Mouse (Mus musculus): ENCODE results near the gene Gosr1.
"Not testable (repeated sequence)": the region's sequence is repeated elsewhere in the genome, so short reads cannot be mapped to it uniquely, and the experiment has no call there.

The Gosr1 gene

DNA sequence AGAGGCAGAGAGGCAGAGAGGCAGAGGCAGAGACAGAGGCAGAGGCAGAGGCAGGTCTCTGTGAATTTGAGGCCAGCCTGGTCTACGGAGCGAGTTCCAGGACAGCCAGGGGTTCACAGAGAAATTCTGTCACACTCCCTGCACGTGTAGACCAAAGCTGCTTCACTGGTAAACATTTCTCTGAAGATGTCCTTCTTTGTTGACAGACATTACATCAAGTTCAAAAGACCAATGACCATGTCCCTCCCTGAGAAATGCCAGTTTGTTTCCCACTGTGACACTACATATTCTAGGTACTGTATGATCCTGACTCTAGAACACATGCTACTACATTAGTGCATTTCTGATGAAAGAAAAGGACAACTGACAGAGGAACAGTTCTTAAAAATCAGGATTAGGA, 32.7 kb downstream of the Gosr1 start:
- DNase-seq, result no peak

DNA sequence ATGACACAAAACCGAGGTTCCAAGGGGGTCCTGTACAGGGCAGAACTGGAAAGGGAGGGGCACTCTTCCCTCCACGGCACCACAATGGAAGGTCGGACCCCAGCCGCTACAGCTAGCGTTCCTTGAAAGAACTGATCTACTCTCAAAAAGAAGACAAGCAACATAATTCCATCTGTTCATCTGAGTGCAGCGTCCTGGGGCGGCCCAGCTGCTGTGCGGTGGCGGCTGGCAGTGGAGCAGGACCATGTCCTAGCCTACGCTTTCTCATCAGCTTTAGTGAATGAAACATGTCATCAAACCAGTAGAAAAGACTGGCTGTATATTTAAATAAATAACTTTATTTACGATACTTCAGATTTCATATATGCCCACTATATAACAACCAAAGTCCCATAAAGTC, 35.3 kb downstream of the Gosr1 start:
- no peak for DNase-seq

DNA sequence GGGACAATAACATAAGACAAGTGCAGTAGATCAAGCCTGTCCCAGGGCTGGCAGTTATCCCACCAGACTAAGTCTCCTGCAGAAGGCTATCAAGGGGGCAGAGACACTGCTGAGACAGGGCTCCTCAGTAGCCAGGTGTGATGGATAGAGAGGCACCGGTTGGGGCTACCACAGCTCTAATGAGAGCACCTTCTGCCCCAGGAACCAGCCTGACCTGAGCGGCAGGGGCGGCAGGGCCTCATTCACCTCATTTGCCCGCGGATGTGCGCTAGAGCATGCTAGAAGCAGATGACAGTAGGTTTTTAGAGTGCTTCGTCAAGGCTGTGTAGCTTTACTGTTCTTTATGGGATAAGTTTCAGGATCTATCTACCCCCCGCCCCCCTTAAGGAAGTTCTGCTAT, 39.5 kb downstream of the Gosr1 start:
- no peak for DNase-seq

DNA sequence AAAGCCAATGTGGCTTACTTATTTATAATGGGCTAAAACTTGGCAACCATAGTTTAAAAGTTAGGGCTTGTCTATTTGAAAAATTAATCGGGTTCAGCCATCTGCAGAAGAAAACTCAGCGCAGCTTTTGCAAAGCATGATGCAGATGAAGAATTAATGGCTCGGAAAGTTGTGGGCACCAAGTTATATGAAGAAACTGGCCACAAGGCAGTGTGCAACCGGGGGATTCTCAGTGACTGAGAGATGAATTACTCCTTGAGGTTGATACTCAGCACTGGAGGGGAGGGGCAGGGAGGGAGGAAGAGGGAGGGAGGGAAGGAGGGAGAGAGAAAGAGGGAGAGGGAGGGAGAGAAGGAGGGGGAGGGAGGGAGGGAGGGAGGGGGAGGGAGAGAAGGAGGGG, 46.4 kb downstream of the Gosr1 start:
- DNase-seq, result no peak

DNA sequence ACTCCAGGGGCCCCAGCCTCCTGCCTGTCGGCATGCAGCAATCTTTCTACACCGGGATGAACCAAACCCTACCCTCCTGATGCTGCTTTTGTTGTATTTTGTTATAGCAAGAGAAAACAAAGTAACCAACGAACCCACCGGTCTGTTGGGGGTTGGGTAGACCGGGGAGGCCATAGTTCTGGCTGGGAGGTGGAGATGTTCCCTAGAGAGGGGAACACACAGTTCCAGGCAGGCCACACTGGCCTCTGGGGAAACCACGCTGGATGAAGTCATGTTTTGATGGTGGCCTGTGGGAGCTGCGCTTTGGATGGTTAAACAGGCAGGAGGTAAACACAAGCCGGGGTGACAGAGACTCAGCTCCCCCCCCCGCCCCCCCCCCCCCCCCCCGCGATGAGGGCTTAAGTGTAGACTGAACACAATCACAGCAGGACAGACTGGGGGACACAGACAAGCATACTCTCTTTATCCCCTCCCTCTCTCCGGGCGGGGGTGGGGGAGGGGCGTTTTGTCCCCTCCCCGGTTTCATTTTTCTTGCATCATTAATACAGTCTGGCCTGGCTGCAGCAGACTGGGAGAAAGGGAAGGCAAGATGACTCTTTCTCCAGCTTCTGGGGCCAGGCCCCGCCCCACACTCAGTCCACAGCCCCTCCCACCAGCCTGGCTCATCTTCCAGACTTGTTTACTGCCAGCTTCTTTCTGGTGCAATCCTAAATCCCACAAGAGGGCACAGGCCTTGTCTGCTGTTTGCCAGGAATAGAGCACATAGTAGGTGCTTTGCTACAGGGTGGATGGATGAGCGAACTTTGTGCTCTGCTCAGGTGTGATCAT, 53.5 kb downstream of the Gosr1 start:
- DNase-seq, result no peak

DNA sequence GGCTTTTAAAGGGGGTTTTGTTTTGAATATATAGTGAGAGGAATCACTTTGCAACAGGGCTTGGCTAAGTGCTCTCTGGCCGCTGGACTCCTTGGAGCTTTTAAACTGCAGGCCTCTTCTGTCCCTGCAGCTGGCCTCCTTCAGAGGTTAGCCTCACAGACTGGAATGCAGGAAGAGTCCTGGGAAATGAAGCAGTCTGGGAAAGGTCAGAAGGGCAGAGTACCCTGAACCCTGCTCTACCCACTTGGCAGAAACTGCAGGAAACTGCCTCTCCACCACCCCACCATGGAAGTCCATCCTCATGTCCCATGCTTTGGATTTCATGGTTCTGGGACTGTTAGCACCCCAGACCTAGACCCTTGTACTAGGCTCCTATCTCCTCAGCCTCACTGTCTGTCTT, 54.5 kb downstream of the Gosr1 start:
- no peak for DNase-seq

DNA sequence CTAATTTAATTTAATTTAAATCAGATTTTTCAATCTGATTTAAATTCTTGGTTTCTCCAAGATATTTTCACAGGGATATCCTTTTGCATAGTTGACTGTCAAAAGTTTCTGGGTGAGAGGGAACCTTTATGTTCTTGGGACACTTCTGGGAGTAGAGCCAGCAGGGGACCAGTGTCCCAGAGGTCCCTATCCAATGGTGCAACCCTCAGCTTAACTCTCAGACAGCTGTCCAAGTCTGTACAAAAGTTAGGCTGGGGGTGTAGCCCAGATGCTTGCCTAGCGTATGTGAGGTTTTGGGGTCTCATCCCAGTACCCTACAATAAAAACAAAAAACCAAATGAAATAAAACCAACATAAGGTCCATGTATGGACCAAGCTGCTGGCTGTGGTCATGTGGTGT, 55.3 kb downstream of the Gosr1 start:
- DNase-seq, result no peak

DNA sequence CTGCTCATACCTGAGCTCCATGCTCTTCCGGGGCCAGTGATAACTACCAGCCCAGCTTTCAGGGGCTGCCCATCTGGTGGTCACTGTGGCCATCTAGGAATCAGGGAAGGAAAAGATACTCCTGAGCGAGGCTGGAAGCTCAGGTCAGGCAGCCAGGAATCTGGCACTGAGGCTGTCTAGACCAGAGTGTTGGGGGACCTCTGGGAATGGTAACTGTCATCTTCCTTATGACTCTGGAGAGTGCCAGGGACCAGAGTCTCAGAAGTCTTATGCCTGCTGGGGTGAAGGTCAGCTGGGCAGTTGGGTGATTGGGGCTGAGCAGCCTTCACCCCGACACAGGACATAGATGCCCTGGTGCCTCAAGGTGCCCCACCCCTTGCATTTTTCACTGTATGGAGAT, 55.7 kb downstream of the Gosr1 start:
- no peak for DNase-seq

DNA sequence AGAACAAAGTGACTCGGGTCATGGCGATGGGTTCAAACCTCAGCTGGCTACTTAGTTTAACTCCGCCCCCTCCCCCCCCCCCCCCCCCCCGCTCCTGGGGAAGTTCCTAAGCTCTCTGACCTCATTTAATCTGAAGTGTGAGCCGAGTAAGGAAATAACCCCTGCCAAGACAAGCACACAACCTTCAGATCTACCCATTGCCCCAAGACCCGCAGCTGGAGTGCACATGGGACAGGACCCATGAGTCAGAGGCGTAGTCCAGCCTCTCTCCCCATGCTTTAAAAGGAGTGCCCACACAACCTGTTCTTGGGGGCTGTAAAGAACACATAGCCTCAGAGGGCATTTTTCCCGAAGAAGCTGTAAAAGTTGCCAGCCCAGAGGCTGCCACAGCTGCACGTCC, 63.8 kb downstream of the Gosr1 start:
- no peak for DNase-seq

DNA sequence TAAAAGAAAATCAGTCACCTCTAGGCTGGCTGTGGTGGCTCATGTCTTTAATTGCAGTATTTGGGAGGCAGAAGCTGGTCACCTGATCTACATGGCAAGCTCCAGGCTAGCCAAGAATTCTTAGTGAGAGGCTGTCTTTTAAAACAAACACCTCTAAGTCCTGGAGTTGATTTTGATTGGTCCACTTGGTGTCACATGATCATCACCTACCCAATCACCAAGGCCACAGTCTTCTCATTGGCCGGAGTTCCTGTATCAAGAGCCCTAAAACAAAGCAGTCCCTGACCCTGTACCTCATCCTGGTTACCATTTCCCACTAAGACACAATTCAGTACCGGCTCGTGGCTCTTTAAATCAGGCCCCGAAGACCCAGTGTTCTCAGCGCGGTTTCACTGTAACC, 67.6 kb downstream of the Gosr1 start:
- no peak for DNase-seq

DNA sequence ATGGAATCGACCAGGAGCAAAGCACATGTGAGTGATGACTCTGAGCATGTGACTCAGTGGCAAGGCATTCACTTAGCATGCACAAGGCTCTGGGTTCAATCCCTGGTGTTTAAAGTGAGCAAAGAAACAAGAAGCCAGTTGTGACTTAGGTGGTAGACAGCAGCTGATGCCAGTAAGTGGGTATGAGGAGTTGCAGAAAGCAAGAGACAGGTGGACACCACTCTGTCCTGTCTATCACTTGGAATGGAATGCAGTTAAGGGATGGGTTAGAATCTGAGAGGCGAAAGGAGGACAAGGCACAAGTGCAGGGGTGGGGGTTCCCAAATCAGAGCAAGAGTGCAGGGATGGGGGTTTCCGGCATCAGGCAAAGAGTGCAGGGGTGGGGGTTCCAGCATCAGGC, 71.3 kb downstream of the Gosr1 start:
- DNase-seq, result no peak

DNA sequence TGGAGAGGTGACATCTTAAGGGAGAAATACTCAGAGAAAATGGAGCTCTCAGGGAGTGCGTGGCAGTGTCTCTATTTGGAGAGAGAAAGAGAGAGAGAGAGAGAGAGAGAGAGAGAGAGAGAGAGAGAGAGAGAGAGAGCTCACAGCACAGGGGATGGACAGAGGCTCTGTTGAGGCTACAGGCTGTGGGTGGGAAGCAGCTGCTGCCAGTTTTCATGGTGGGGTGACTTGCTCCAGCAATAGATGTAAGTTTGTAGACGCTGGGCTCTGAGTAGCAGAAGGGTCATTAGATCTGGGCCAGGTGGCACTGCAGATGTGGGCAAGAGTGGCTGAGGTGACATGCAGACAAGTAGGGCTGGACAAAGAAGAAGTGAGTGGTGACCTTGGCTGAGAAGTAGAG, 77.8 kb downstream of the Gosr1 start:
- DNase-seq, result no peak

DNA sequence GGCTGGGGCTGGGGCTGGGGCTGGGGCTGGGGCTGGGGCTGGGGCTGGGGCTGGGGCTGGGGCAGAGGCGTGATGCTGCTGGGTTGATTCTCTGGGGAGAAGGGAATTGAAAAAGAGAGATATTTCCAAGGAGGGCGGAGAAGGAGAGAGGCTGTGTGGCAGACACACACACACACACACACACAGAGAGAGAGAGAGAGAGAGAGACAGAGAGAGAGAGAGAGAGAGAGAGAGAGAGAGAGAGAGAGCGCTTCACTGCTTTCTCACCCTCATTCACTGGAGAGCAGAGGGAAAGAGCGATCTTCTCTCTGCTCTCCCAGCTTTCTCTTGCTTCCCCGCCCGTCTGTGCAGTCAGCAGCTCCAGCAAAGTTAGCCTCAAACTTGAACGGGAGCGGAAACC, 83.9 kb downstream of the Gosr1 start, which contains the start of gene Trarg1:
Gene Trarg1 (plus strand): TSS at position 301 of the 400 bp plus-strand sequence.
- DNase-seq, result not testable (repeated sequence)
